Mouse (Mus musculus) limb, embryonic 13.5 days (tissue): Measurements from ENCODE around the gene Pde12. TPM values are rescaled to one million over a fixed set of nuclear protein-coding genes. Genes with fewer than 3 reads are reported as not detected.
"Not testable (repeated sequence)": the region's sequence is repeated elsewhere in the genome, so short reads cannot be mapped to it uniquely, and the experiment has no call there.

Source experiments
- ATAC-seq: fragments of 200-750 bp; cut with Nextera tagmentation; 2 replicates; pipeline ENCODE4 v1.8.0; 2017; ENCODE audit warnings: low read depth, moderate number of reproducible peaks, moderate TSS enrichment; ENCODE audit not compliant: low FRiP score
- H3K27ac ChIP-seq: fragments of 300-500 bp; sonication (generic); 2 replicates; pipeline ENCODE4 v1.5.1; 2015; ENCODE audit warnings: inconsistent platforms, mild to moderate bottlenecking, moderate library complexity
- H3K27me3 ChIP-seq: fragments of 300-500 bp; sonication (generic); 2 replicates; pipeline ENCODE4 v1.6.1; 2015; ENCODE audit warnings: mild to moderate bottlenecking, inconsistent platforms
- H3K36me3 ChIP-seq: fragments of 300-500 bp; sonication (generic); 2 replicates; pipeline ENCODE4 v1.6.1; 2015; ENCODE audit warnings: inconsistent platforms, mild to moderate bottlenecking, moderate library complexity
- H3K4me1 ChIP-seq: fragments of 300-500 bp; sonication (generic); 2 replicates; pipeline ENCODE4 v1.6.1; 2015; ENCODE audit warnings: inconsistent platforms
- H3K4me2 ChIP-seq: fragments of 300-500 bp; sonication (generic); replicated peaks from 2 replicates; pipeline ENCODE4 v1.6.1; 2015; ENCODE audit warnings: inconsistent platforms, mild to moderate bottlenecking, moderate library complexity
- H3K4me3 ChIP-seq: fragments of 300-500 bp; sonication (generic); 2 replicates; pipeline ENCODE4 v1.5.1; 2015; ENCODE audit warnings: moderate library complexity, mild to moderate bottlenecking, inconsistent platforms
- H3K9ac ChIP-seq: fragments of 300-500 bp; sonication (generic); 2 replicates; pipeline ENCODE4 v1.6.1; 2015; ENCODE audit warnings: mild to moderate bottlenecking, inconsistent platforms
- H3K9me3 ChIP-seq: fragments of 300-500 bp; sonication (generic); 2 replicates; pipeline ENCODE4 v1.6.1; 2016; ENCODE audit warnings: inconsistent platforms
- WGBS: fragments of 180-500 bp; shearing (Covaris S2); methylation state at CpG from one replicate; pipeline ENCODE4 v1.1.7; 2015; 5-methylcytosine and 5-hydroxymethylcytosine counted together
- polyA plus RNA-seq: library from polyadenylated mRNA; unstranded; fragments of >200 nt; fragmentation: Nextera tagmentation; extraction: Ambion mirVana; gene quantifications from 2 replicates; pipeline ENCODE4 v1.2.1, GENCODE M21; 2015

The Pde12 gene
- 9.4 and 10.0 TPM in 2 replicates for polyA plus RNA-seq

- Histone ChIP-seq H3K4me2 (peak within 1 kb of the TSS; percentile 99), H3K9me3 (no peaks in the 10 kb centered on the region), H3K27me3 (no peaks in the 10 kb centered on the region), H3K4me1 (peaks cover 25% of the 10 kb centered on the region), H3K9ac (peak within 1 kb of the TSS; percentile 79), H3K27ac (peak within 1 kb of the TSS; percentile 93), H3K4me3 (peak within 1 kb of the TSS; percentile 96), H3K36me3 (peaks cover 17% of the 10 kb centered on the region)
- peak; percentile 91 for ATAC-seq
- under 1% methylated on average over 68 of the region's 70 CpGs for WGBS
These were observed at the start of gene Pde12 for GRCm38 (mm10) chr14:26669292-26670073. TSS of gene Pde12 (minus strand) at chr14:26669883.

- not testable (repeated sequence) for H3K4me1 ChIP-seq, H3K36me3 ChIP-seq, H3K4me3 ChIP-seq, ATAC-seq, H3K9me3 ChIP-seq, H3K9ac ChIP-seq, H3K4me2 ChIP-seq, H3K27ac ChIP-seq, H3K27me3 ChIP-seq
- WGBS: 84% methylated on average over 5 of the region's 5 CpGs
These were observed 35.6 kb upstream of the Pde12 start for GRCm38 (mm10) chr14:26705246-26705645.

- no peak for ATAC-seq
- no peak overlapping the region for H3K9ac ChIP-seq
- H3K36me3 ChIP-seq: no peaks in the 10 kb centered on the region
- no peaks in the 10 kb centered on the region for H3K4me1 ChIP-seq
- no peak overlapping the region for H3K4me3 ChIP-seq
- no peak overlapping the region for H3K27ac ChIP-seq
- H3K9me3 ChIP-seq: no peaks in the 10 kb centered on the region
- no peaks in the 10 kb centered on the region for H3K27me3 ChIP-seq
- H3K4me2 ChIP-seq: no peak overlapping the region
These were observed 28.2 kb upstream of the Pde12 start for GRCm38 (mm10) chr14:26697912-26698311.

- WGBS: 90% methylated on average over 3 of the region's 3 CpGs
- ATAC-seq: no peak
- no peaks in the 10 kb centered on the region for H3K36me3 ChIP-seq
- H3K27ac ChIP-seq: no peak within 1 kb of the TSS
- H3K4me3 ChIP-seq: no peak within 1 kb of the TSS
- H3K9ac ChIP-seq: no peak within 1 kb of the TSS
- no peaks in the 10 kb centered on the region for H3K4me1 ChIP-seq
- no peaks in the 10 kb centered on the region for H3K27me3 ChIP-seq
- H3K9me3 ChIP-seq: no peaks in the 10 kb centered on the region
- no peak within 1 kb of the TSS for H3K4me2 ChIP-seq
These were observed 23.3 kb upstream of the Pde12 start, which contains the start of gene Dnah12 for GRCm38 (mm10) chr14:26692974-26693373. TSS of gene Dnah12 (plus strand) at chr14:26693274.

- Histone ChIP-seq H3K9ac (no peak overlapping the region), H3K27ac (no peak overlapping the region), H3K4me1 (no peaks in the 10 kb centered on the region), H3K27me3 (no peaks in the 10 kb centered on the region), H3K4me2 (no peak overlapping the region), H3K4me3 (no peak overlapping the region), H3K9me3 (no peaks in the 10 kb centered on the region), H3K36me3 (no peaks in the 10 kb centered on the region)
- no peak for ATAC-seq
- WGBS: 67% methylated on average over 2 of the region's 2 CpGs
These were observed 21.7 kb upstream of the Pde12 start for GRCm38 (mm10) chr14:26691363-26691762.

GRCm38 (mm10) chr14:26690727-26691126 lies 21.0 kb upstream of the Pde12 start:
- Histone ChIP-seq H3K9me3 (no peaks in the 10 kb centered on the region), H3K27ac (no peak overlapping the region), H3K36me3 (no peaks in the 10 kb centered on the region), H3K27me3 (no peaks in the 10 kb centered on the region), H3K4me3 (no peak overlapping the region), H3K4me2 (no peak overlapping the region), H3K9ac (no peak overlapping the region), H3K4me1 (no peaks in the 10 kb centered on the region)
- 52% methylated on average over 2 of the region's 2 CpGs for WGBS
- no peak for ATAC-seq

- H3K27ac ChIP-seq: no peak overlapping the region
- no peaks in the 10 kb centered on the region for H3K27me3 ChIP-seq
- ATAC-seq: no peak
- WGBS: 79% methylated on average over 5 of the region's 5 CpGs
- no peaks in the 10 kb centered on the region for H3K36me3 ChIP-seq
- H3K9ac ChIP-seq: no peak overlapping the region
- no peak overlapping the region for H3K4me2 ChIP-seq
- no peak overlapping the region for H3K4me3 ChIP-seq
- H3K9me3 ChIP-seq: no peaks in the 10 kb centered on the region
- no peaks in the 10 kb centered on the region for H3K4me1 ChIP-seq
These were observed 6.1 kb upstream of the Pde12 start for GRCm38 (mm10) chr14:26675791-26676190.

- Histone ChIP-seq H3K4me1 (peaks cover 2% of the 10 kb centered on the region; the same call in 1 of the 2 replicates), H3K9me3 (no peaks in the 10 kb centered on the region), H3K4me3 (no peak overlapping the region), H3K4me2 (no peak overlapping the region), H3K9ac (no peak overlapping the region), H3K36me3 (no peaks in the 10 kb centered on the region), H3K27me3 (no peaks in the 10 kb centered on the region), H3K27ac (no peak overlapping the region)
- ATAC-seq: no peak
- WGBS: 17% methylated on average over 12 of the region's 12 CpGs
These were observed 5.7 kb upstream of the Pde12 start for GRCm38 (mm10) chr14:26675371-26675770.

GRCm38 (mm10) chr14:26674476-26675169 lies 4.9 kb upstream of the Pde12 start:
- H3K9ac ChIP-seq, H3K36me3 ChIP-seq, H3K27me3 ChIP-seq, H3K9me3 ChIP-seq, H3K4me2 ChIP-seq, H3K4me3 ChIP-seq, ATAC-seq, H3K27ac ChIP-seq, H3K4me1 ChIP-seq: not testable (repeated sequence)
- WGBS: 71% methylated on average over 2 of the region's 2 CpGs

GRCm38 (mm10) chr14:26671870-26672615 lies 2.4 kb upstream of the Pde12 start:
- 57% methylated on average over 17 of the region's 17 CpGs for WGBS
- ATAC-seq, H3K27me3 ChIP-seq, H3K4me2 ChIP-seq, H3K9me3 ChIP-seq, H3K36me3 ChIP-seq, H3K27ac ChIP-seq, H3K9ac ChIP-seq, H3K4me3 ChIP-seq: not testable (repeated sequence)
- H3K4me1 ChIP-seq: peaks cover 17% of the 10 kb centered on the region

- no peak for ATAC-seq
- Histone ChIP-seq H3K36me3 (peaks cover 5% of the 10 kb centered on the region), H3K4me3 (no peak overlapping the region; the same call in 1 of the 2 replicates), H3K4me1 (peaks cover 25% of the 10 kb centered on the region), H3K9me3 (no peaks in the 10 kb centered on the region), H3K9ac (no peak overlapping the region), H3K27ac (no peak overlapping the region), H3K4me2 (peak overlapping the region; percentile 99; the same call in 1 of the 2 replicates), H3K27me3 (no peaks in the 10 kb centered on the region)
These were observed 1.3 kb upstream of the Pde12 start for GRCm38 (mm10) chr14:26670964-26671363.
